Mouse (Mus musculus): ENCODE measurements around the gene Ak1. TPM values are rescaled to one million over a fixed set of nuclear protein-coding genes. Genes with fewer than 3 reads are reported as not detected.

Ak1 gene
- total and polyA plus RNA-seq, 2 experiments from 2014 or later, result 572 to 721 TPM

DNA sequence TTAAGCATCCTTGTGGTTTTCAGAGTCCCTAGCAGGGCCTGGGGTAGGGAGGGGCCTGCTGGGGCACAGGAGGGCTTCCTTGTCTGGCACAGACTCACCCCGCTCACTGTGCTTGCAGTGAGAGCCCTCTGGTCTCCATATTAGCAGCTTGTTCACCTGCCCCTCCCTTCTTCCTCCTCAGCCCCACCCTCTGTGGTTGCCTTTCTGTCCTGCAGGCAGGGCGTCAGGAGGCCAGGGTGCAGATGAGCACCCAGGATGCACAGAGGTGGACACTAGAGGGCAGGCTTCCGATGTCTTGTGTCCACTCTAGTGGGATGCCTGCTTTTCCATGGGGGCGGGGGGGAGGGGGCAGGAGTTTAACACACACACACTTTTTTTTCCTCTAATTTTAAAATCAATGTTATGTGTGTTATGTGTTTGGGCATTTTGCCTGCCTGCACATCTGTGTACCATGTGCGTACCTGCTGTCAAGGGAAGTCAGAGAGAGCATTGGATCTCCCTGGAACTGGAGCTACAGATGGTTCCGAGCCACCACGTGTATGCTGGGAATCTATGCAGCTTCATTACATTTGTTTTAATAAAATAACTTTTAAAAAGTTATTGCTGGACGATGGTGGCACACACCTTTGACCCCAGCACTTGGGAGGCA, 20.0 kb upstream of the Ak1 start:
- WGBS, result 50% methylated on average over 8 of the region's 8 CpGs
- Histone ChIP-seq H3K27me3 (ENCODE audit: control insufficient read depth, insufficient read depth, low read length) (no peaks in the 10 kb centered on the region), H3K27ac (ENCODE audit: low read depth) (no peak overlapping the region), H3K9me3 (replicated peaks; ENCODE audit: control insufficient read depth, low read length) (no peaks in the 10 kb centered on the region), H3K9ac (replicated peaks; ENCODE audit: low read depth, low read length) (no peak overlapping the region), H3K36me3 (replicated peaks; ENCODE audit: control insufficient read depth, insufficient read depth, low read length) (peaks cover 19% of the 10 kb centered on the region), H3K4me1 (ENCODE audit: control insufficient read depth, insufficient read depth) (peaks cover 9% of the 10 kb centered on the region), H3K4me2 (ENCODE audit: low read depth, low read length) (no peak overlapping the region), H3K4me3 (ENCODE audit: low read depth, low read length) (no peak overlapping the region)
- DNase-seq (ENCODE audit: low spot score) (no peak), ATAC-seq (ENCODE audit: insufficient read depth, low read depth) (peak; percentile 40; the same call in 1 of the 2 replicates)
- TF ChIP-seq CTCF (IDR thresholded peaks at IDR 0.05; ENCODE audit: low read depth) (peak; percentile 47), EP300 (IDR thresholded peaks at IDR 0.05; ENCODE audit: low read depth) (no peak)

DNA sequence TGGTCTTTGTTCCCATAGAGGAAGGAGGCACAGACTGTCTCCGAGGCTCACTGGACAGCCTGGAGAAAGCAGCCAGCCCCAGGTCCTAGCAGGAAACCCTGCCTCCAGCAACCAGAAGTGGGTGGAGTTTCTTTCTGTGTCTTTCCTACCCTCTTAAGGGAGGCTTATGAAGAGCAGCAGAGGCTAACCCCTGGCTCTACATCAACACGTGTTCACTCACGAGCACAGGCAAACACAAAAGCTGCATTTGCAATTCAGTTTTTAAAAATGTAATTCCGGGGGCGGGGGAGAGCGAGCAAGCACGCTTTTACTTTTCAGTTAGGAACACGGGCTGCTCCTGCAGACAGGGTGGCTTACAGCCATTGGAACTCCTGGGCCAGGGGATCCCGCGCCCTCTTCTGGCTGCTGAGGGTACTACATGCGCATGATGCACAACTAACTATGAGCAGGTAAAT, 18.9 kb upstream of the Ak1 start:
- 0 out of 2 replicates have a peak, but pooled peaks have one; percentile 28 for TF ChIP-seq EP300 (IDR thresholded peaks at IDR 0.05; ENCODE audit: low read depth)
- peak; percentile 95 for TF ChIP-seq CTCF (IDR thresholded peaks at IDR 0.05; ENCODE audit: low read depth)
- Histone ChIP-seq H3K4me3 (ENCODE audit: low read depth, low read length) (peak overlapping the region; percentile 34), H3K4me1 (ENCODE audit: control insufficient read depth, insufficient read depth) (peaks cover 14% of the 10 kb centered on the region), H3K4me2 (ENCODE audit: low read depth, low read length) (peak overlapping the region; percentile 63), H3K27me3 (ENCODE audit: control insufficient read depth, insufficient read depth, low read length) (no peaks in the 10 kb centered on the region), H3K36me3 (replicated peaks; ENCODE audit: control insufficient read depth, insufficient read depth, low read length) (peaks cover 10% of the 10 kb centered on the region), H3K9me3 (replicated peaks; ENCODE audit: control insufficient read depth, low read length) (no peaks in the 10 kb centered on the region), H3K9ac (replicated peaks; ENCODE audit: low read depth, low read length) (no peak overlapping the region), H3K27ac (ENCODE audit: low read depth) (peak overlapping the region; percentile 56)
- ATAC-seq (ENCODE audit: insufficient read depth, low read depth), result peak; percentile 40; the same call in 1 of the 2 replicates
- WGBS, result 1% methylated on average over 11 of the region's 11 CpGs
- peak; percentile 76 for DNase-seq (ENCODE audit: low spot score)

DNA sequence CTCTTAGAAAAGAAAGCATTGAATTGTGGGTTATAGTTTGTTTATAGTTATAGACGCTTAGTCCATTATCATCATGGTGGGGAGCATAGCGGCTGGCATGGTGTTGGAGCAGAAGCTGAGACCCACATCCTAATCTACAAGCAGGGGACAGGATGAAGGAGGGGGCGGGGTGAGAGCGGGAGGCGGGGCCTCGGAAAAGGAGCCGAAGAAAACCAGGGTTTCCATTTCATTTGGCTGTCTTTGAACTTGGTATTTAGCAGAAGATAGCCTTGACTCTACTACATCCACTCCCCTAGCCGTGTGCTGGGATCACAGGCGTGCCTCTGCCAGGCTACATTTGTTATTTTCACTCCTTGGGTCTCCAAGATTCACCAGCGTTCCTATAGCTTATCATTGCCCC, 16.9 kb upstream of the Ak1 start:
- TF ChIP-seq EP300 (IDR thresholded peaks at IDR 0.05; ENCODE audit: low read depth), result no peak
- no peak for TF ChIP-seq CTCF (IDR thresholded peaks at IDR 0.05; ENCODE audit: low read depth)
- ATAC-seq (ENCODE audit: insufficient read depth, low read depth) (no peak), DNase-seq (ENCODE audit: low spot score) (no peak)
- Histone ChIP-seq H3K27me3 (ENCODE audit: control insufficient read depth, insufficient read depth, low read length) (no peaks in the 10 kb centered on the region), H3K27ac (ENCODE audit: low read depth) (no peak overlapping the region), H3K9me3 (replicated peaks; ENCODE audit: control insufficient read depth, low read length) (no peaks in the 10 kb centered on the region), H3K4me3 (ENCODE audit: low read depth, low read length) (no peak overlapping the region), H3K4me2 (ENCODE audit: low read depth, low read length) (no peak overlapping the region), H3K4me1 (ENCODE audit: control insufficient read depth, insufficient read depth) (peaks cover 23% of the 10 kb centered on the region), H3K36me3 (replicated peaks; ENCODE audit: control insufficient read depth, insufficient read depth, low read length) (no peaks in the 10 kb centered on the region), H3K9ac (replicated peaks; ENCODE audit: low read depth, low read length) (no peak overlapping the region)
- 34% methylated on average over 10 of the region's 10 CpGs for WGBS

DNA sequence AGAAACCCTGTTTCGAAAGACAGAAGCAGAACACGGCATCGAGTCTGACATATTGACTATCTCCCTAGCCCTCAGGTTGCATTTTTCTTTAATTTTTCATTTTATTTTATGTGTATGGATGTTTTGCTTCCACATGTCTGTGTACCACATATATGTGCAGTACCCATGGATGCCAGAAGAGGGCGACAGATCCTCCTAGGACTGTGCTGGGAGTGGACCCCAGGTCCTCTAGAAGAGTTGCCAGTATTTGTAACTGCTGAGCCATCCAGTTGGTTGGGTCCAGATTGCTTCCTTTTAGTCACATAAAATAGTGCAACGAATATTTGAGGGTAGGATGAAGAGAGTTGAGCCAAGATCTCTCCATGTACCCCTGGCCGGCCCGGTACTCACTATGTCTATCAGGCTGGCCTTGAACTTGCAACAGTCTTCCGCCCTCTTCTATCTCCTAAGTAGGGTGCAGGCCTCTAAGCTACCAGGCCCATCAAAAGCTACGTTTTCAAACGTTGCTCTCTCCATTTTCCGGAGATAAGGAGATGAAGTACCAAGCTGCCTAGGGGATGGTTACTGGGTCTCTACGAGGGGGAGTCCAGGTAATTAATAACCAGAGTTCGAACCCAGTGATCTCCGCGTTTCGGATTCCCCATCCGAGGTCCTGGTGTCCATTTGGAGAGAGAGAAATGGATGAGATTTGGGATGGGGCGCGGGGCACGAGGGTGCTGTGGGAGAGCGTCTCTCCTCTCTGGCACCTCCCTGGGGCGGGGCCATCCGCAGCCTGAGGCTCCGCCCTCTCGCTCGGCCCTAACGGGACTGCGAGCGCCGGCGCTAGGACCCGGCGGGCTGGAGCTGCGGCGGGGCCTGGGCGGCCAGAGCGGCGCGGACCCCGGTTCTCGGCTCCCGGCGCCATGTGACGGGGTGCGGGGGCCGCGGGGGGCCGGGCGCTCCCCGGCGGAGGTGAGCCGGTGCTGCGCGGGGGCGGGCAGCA, 15.1 kb upstream of the Ak1 start:
- ATAC-seq (ENCODE audit: insufficient read depth, low read depth), result peak; percentile 72
- Histone ChIP-seq H3K9me3 (replicated peaks; ENCODE audit: control insufficient read depth, low read length) (no peaks in the 10 kb centered on the region), H3K27me3 (ENCODE audit: control insufficient read depth, insufficient read depth, low read length) (no peaks in the 10 kb centered on the region), H3K36me3 (replicated peaks; ENCODE audit: control insufficient read depth, insufficient read depth, low read length) (no peaks in the 10 kb centered on the region), H3K27ac (ENCODE audit: low read depth) (peak overlapping the region; percentile 74), H3K4me1 (ENCODE audit: control insufficient read depth, insufficient read depth) (peaks cover 31% of the 10 kb centered on the region), H3K9ac (replicated peaks; ENCODE audit: low read depth, low read length) (peak overlapping the region; percentile 75), H3K4me3 (ENCODE audit: low read depth, low read length) (peak overlapping the region; percentile 76), H3K4me2 (ENCODE audit: low read depth, low read length) (peak overlapping the region; percentile 91)
- peak; percentile 85 for DNase-seq (ENCODE audit: low spot score)
- WGBS, result 11% methylated on average over 54 of the region's 55 CpGs
- TF ChIP-seq CTCF (IDR thresholded peaks at IDR 0.05; ENCODE audit: low read depth), result peak; percentile 70
- TF ChIP-seq EP300 (IDR thresholded peaks at IDR 0.05; ENCODE audit: low read depth), result no peak

DNA sequence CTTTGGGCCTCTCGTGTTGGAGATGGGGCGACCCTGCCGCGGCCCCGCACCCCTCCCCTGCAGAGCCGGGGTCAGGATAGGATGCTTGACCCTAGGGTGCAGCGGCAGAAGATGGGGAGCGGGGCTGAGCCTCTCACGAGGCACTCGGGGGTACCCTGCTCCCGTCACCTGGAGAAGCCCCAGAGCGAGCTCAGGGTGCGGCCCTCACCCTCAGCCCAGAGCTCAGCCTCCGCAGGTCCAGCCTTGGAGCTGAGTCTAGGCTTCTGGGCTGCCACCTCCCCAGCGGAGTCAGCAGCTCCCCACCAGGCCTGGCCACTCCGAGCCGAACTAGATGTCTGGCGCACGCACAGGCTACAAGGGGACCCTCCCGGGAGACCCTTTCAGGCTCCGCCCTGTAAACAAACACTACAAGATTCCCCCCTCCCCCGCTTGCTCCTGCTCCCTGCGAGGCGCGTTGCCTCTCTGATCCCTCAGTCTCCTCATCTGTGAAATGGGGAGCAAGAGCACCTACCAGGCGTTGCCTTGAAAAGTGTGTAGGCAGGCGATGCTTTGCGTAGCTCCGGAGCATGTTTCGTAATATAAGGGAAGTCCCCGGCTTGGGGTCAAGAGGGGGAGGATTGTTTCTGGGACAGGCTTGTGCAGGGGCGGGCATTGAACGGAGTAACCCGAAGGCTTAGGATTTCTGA, 14.2 kb upstream of the Ak1 start:
- no peaks in the 10 kb centered on the region for H3K27me3 ChIP-seq (ENCODE audit: control insufficient read depth, insufficient read depth, low read length)
- peak overlapping the region; percentile 76 for H3K4me3 ChIP-seq (ENCODE audit: low read depth, low read length)
- H3K27ac ChIP-seq (ENCODE audit: low read depth), result peak overlapping the region; percentile 74
- H3K4me2 ChIP-seq (ENCODE audit: low read depth, low read length), result peak overlapping the region; percentile 91
- peaks cover 27% of the 10 kb centered on the region for H3K4me1 ChIP-seq (ENCODE audit: control insufficient read depth, insufficient read depth)
- TF ChIP-seq CTCF (IDR thresholded peaks at IDR 0.05; ENCODE audit: low read depth) (no peak), EP300 (IDR thresholded peaks at IDR 0.05; ENCODE audit: low read depth) (no peak)
- peak overlapping the region; percentile 75 for H3K9ac ChIP-seq (replicated peaks; ENCODE audit: low read depth, low read length)
- WGBS, result 7% methylated on average over 28 of the region's 34 CpGs
- no peaks in the 10 kb centered on the region; the same call in 1 of the 2 replicates for H3K36me3 ChIP-seq (replicated peaks; ENCODE audit: control insufficient read depth, insufficient read depth, low read length)
- H3K9me3 ChIP-seq (replicated peaks; ENCODE audit: control insufficient read depth, low read length), result no peaks in the 10 kb centered on the region
- DNase-seq (ENCODE audit: low spot score), result no peak
- peak; percentile 1; the same call in 1 of the 2 replicates for ATAC-seq (ENCODE audit: insufficient read depth, low read depth)

Measured in heart, postnatal 0 days (tissue).